Mouse (Mus musculus) large intestine, adult 2 months (tissue): ENCODE measurements around the gene Ccser1. TPM values are rescaled to one million over a fixed set of nuclear protein-coding genes. Genes with fewer than 3 reads are reported as not detected.
"Not testable (repeated sequence)": the region's sequence is repeated elsewhere in the genome, so short reads cannot be mapped to it uniquely, and the experiment has no call there.

ENCODE experiments used
- DNase-seq: peaks from one replicate; pipeline ENCODE4 v3.0.0-alpha.2; 2012; ENCODE audit warnings: low read depth, low spot score
- WGBS: fragments of 180-500 bp; shearing (Covaris S2); methylation state at CpG from one replicate; pipeline ENCODE4 v1.1.7; 2018; 5-methylcytosine and 5-hydroxymethylcytosine counted together
- polyA plus RNA-seq: library from polyadenylated mRNA; depleted of rRNA; stranded (reverse); fragments of >200 nt; gene quantifications from 2 replicates; pipeline ENCODE4 v1.2.3, GENCODE M21; 2012

The Ccser1 gene
- polyA plus RNA-seq, 1 experiment: 6.5 TPM

DNA sequence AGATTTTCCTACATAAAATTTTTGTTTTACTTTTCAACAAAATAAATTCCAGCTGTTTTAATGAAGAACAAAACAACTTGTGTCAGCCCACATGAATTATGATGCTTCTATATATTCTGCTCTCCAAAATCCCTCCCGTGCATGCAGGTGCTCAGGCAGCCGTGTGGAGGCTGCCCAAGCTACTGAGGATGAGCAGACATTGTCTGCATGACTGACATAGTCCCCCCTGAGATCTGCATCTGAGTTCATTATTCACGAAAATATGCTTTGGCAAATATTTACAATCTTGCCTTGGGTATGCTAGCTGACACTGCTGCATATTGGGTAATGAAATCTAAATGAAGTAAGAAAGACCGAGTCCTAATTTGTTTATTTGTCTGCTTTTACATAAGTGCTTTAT is 718.1 kb downstream of the Ccser1 start:
- 59% methylated on average over 4 of the region's 4 CpGs for WGBS
- DNase-seq: no peak

DNA sequence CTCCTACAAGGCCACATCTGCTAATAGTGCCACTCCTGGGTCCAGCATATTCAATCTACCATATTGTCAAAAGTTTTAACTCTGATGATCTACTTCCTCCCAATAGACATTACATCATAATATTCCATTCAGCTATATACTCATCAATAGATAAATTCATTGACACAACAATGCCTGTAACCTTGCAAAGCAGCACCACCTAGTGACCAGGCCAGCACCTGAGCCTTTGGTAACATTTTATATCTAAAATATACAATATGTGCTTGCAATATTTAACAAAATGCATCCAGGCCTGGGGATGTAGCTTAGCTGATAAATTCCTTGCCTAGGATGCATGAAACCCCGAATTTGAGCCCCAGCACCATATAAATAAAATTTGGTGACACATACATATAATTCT is 722.6 kb downstream of the Ccser1 start:
- DNase-seq: no peak
- 7% methylated on average over 1 of the region's 1 CpGs for WGBS

DNA sequence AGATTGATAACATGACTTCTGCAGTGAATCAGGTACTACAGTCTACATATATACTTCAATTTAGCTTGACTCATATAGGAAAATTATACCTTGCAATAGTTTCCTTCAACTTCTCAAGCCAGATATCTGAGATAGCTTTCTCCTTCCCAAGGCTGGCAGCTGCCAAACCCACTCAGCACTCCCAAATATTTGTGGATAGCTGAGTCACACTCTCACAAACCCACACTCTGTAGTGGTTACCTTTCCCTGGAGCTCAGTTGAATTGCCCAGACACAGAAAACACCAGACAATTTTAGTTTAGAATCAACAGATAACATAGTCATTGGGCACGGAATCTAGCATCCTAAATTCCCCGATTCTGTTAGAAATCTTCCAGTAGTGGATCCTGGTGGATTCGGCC is 732.8 kb downstream of the Ccser1 start:
- no peak for DNase-seq
- 90% methylated on average over 3 of the region's 3 CpGs for WGBS

DNA sequence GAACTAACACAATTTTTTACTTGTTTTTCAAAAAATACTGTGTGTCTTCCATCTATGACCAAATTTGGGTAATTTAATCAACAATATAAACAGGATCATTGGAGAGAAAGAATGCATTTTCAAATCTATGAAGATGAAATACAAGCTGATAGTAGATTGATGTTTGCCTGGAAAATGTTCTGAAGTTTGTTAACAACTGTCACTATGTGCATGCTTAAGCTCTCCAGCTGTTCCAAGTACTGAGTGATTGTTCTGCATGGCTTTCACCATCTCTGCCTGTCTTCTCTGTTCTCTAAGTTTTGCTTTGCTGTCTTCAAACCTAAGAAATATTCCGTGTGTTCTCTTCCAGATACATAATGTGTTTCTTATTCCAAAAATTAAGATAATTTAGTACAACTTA is 751.5 kb downstream of the Ccser1 start:
- DNase-seq: no peak
- WGBS: 67% methylated on average over 1 of the region's 1 CpGs

DNA sequence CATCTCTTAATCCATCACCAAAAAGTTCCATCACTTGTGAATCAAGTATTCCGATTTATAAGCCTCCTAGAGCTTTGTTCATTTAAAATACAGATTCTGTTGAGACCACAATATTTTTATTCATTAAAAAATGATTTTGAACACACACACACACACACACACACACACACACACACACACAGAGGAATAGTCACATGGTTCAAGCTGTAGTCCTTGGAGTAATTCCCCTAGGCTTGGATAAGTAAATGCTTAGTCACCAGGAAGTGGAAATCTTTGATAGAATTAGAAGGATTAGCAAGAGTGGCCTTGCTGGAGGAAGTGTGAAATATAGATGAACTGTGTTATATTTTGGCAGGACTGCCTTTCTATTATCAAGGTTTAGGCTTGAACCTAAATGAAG is 756.5 kb downstream of the Ccser1 start:
- DNase-seq: no peak
- WGBS: 89% methylated on average over 1 of the region's 1 CpGs

DNA sequence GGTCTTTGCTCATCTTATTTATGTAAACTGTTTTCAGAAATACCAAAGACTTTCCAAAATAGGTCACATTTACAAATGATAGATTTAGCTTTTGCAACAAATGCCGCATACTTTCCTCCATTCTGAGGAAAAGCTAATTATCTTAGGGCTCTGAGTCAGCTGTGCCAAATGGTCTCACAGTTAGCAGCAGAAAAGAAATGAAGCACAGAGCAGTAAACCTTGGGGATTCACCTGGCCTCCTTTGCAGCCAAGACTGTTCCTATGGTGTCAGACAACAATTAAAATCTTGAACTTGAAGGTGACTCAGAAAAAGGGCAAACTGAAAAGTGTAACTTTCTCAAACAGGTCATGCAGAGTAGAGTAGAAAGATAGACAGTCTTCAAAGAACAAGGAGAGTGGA is 759.1 kb downstream of the Ccser1 start:
- WGBS: 84% methylated on average over 1 of the region's 1 CpGs
- DNase-seq: no peak

DNA sequence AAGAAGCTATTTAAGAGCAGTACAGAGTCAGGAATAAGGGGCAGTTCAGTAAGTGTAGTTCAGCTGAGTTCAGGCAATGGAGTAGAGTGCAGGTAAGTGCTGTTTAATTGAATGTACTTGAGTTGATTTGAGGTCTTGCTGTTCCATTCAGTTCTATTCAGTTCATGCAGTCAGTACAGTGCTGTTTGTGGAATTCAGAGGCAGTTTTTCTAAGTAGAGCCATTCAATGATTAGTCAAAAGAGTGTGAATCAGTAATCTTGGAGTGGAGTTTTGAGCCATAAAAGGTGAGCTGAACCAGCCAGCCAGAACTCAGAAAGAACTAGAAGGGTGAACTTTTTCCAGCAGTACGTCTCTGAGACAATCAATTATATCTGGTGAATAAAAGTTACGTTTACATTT is 773.6 kb downstream of the Ccser1 start:
- DNase-seq: no peak

DNA sequence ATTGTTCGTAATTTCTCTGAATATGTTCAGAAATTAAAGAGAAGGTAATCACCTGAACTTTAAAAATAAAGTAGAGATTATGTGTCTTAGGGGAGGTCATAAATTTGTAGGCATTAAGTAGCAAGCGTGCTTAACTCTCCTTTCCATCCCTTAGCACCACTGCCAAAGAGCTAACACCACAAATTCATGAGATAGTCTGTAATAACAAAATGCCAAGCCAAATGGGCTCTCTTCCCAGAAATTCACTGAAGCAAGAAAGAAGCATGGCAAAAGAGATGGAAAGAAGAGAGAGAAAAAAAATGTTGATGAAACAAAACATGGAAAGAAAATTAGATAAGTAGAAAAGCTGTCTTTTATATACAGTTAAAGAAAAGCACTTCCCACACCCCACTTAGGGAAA is 796.8 kb downstream of the Ccser1 start:
- 62% methylated on average over 2 of the region's 2 CpGs for WGBS
- DNase-seq: no peak

More for the DNA sequence above, 773.6 kb downstream of the Ccser1 start:
- 76% methylated on average over 2 of the region's 2 CpGs for WGBS

DNA sequence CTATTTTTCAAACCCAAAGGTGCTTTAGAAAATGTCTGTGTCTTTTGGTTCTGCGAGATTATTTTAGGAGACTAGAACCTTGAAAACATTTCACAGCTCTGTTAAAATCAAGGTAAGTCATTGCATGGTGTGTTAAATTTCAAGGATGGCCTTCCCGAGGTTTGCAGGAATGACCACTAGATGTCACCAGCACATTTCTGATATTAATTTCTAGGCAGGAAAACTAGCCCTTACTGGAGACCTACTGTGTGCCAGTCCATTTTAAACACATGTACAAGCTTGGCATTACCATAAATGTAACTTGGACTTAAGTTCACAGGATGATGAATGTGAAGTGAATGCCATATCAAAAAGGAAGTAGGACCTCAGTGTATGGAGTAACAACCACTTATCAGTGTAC is 798.3 kb downstream of the Ccser1 start:
- DNase-seq: no peak
- whole genome bisulfite sequencing: 26% methylated on average over 2 of the region's 2 CpGs

DNA sequence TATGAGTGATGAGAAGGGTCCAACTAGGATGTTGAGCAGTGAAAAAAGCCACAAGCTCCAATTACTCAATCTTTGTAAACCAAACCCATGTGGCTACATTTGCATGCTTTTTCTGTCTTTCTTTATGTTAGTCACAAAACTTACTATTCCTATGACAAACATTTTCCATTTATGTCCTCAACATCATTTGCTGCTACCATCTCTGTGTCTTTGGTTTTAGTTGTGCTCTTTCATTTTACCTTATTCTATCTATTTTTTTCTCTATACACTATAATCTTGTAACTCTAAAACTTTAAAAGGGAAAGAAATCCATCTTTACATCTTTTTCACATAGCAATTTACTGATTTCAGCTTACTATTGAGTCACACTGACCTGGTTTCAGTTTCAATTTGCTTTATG is 834.2 kb downstream of the Ccser1 start:
- DNase-seq: no peak

DNA sequence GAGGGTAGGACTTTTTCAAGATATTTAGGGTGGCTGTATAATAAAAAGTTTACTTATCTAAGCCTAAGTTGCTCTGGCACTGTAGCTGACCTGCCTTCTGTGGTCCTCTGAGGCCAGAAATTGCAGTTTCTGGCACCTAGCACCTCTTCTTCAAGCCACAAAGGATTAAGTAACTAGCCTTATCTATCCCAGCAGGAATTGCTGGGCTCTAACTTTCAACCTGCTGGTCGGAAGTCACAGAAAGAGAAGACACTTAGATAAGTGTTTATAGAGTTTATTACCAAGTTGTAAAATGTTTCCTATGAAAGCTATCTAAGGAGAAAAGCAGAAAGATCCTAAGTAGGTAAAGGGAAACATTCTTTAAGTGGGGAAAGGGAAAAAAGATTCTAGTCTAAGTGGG is 864.3 kb downstream of the Ccser1 start:
- 2% methylated on average over 1 of the region's 1 CpGs for WGBS
- DNase-seq: no peak

DNA sequence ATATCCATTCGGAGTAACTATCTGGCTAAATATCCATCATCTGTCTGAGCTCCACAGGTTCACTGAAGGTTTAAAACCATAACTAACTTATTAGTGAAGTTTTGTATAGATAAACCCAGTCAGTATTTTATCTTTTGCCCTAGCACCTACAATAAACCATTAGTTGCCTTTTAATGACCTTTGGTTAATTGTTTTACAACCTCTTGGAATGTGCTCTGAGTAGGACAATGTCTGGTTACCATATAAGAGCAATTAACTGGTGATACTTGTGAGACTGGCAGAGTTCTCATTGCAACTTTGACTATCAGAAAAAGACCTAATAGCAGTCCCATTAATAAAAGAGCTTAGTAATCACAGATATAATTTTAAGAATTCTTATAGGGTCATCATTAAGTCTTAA is 864.9 kb downstream of the Ccser1 start:
- 20% methylated on average over 1 of the region's 1 CpGs for WGBS
- not testable (repeated sequence) for DNase-seq

DNA sequence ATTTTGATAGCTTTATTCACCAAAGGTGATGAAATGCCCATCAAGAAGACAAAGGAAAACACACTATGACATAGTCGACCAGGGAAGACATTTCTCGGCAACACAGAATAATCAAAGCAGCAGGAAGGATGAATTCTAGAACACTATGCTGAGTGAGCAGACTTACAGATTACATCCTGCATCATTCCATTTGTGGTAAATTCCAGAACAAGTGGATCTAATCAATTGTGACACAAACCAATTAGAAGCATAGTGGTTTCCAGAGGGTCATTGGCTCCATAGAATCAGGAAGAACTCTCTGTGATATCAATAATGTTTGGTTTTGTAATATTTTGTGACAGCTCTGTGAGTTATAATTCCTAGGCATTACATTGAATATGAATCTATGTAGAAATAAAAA is 875.2 kb downstream of the Ccser1 start:
- 74% methylated on average over 2 of the region's 2 CpGs for WGBS
- no peak for DNase-seq

DNA sequence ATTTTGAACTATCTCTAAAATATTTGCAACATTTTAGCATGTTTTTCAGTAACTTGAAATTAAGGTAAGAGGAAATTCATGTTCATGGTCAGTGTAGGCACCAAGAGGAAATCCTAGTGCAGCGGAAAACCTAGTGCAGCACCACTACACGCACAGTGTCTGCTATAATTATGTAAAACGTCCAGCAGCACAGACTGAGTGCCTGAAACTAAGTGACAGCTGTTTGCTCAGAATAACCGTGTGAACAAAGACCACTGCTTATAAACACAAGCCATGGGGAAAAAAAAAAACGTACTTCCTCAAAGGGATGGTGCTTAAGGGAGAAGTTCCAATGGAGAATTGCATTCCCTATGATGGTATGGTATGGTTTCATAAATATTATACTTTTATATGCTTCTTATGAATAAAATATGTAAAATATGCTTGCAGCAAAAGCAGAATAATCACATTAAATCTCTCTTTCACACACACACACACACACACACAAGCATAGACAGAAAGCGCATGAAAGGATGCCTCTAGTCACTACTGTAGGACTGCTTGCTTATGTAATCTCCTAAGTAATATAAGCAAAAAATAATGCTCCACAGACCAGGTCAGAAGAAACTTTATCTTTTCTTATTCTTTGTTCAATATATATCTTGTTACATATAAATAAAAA is 886.4 kb downstream of the Ccser1 start:
- 59% methylated on average over 6 of the region's 6 CpGs for WGBS
- DNase-seq: no peak

DNA sequence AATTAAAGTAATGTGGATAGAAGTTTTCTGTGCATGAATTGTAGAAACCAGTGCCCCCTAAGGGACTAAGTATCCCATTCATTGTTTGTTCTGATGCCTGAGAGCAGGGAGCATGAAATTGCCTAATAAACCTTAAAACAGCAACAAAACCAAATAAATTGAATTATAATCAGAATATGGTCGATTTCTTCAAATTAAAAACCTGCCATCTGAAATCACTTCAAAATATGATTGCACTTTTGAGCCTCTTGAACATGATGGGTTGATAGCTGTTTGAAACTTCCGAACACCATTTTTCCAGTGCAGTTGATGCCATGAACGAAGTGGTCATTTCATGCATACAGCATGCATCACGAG is 886.9 kb downstream of the Ccser1 start:
- 77% methylated on average over 4 of the region's 4 CpGs for WGBS
- no peak for DNase-seq

DNA sequence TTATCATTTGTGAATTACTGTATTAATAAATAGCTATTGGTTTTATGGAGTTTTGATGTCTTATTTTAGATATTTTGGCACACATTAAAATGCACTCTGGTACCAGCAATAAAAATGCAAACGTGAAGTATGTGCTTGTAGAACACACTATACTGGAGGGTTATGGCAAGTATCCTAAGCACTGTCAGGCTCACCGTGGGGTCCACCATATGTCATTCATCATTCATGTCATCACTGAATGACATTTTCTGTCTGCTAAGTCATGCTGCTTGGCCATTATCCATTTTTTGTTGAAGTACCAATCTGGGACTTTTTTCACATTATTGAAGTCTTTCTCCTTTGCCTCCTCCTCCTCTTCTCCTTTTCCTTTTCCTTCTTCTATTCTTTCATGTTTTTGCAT is 925.3 kb downstream of the Ccser1 start:
- WGBS: 58% methylated on average over 2 of the region's 2 CpGs
- DNase-seq: no peak

DNA sequence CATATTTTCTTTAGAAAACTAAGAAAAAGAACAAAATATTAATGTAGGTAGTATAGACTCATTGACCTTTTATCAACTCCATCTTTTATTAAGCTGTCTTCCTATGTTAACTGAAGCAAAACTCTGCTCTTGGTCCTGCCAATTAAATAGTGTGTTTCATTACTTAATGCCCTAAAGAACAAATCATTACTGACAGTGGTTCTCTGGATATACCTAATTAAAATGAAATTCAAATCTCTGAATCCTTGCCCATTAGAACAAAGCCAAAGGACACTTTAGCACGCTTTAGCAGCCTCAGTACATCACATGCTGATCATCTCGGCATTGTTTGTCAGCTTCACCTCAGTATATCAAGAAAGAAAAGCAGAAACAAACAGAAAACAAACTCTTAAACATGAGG is 952.4 kb downstream of the Ccser1 start:
- 71% methylated on average over 2 of the region's 2 CpGs for WGBS
- no peak for DNase-seq

DNA sequence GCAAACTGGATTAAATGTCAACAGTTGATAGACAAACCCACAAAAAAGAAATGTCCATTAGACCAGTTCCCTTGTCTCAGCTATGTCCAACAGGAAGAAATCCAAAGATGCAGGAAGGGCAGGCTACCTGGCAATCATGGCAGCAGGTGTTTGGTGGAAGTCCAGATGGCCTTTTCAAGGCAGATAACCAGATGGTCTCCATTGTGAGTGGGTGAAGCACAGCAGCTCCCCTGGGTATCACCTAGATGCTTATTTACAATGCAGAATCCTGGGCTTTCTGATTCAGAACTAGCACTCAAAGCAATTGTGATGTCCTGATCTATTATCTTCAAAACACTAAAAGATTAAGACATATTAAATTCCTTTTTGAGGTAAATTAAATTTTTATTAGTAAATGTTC is 980.2 kb downstream of the Ccser1 start:
- no peak for DNase-seq

DNA sequence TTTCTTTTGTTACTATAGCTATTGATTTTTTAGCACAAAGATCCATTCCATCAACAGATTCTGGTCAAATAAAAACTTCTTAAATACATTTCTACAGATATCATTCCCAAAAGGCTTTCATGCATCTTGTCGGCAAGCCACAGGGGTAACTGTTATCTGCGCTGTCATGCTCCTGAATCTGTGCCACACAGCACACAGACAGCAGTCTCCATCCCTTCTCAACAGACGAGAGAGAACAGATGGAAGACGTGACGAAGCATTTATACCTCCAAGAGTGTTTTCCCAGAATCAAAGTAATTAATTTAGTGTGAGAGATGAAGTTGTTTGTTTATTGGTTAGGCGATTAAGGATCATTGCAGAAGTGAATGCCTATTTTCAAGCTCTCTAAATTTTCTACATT is 982.5 kb downstream of the Ccser1 start:
- 67% methylated on average over 6 of the region's 6 CpGs for WGBS
- no peak for DNase-seq

DNA sequence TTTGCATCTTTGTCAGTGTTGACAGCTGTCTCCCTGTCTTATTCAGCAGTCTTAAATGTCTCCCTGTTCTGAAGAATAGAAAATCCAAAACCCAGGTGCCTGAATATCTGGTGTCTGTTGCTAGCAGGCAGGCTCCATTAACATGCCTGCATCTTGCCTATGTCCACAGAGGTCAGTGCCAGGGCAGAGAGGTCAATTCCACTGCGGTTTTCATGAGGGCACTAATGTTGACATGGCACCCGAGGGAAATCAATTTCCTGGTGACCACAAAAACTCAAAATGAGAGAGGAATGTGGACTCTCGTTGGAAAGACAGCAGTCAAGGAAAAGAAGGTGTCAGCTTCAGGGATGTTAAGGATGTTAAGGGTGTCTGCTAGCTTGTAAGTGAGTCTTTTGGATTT is 983.7 kb downstream of the Ccser1 start:
- WGBS: 12% methylated on average over 3 of the region's 3 CpGs
- DNase-seq: no peak

DNA sequence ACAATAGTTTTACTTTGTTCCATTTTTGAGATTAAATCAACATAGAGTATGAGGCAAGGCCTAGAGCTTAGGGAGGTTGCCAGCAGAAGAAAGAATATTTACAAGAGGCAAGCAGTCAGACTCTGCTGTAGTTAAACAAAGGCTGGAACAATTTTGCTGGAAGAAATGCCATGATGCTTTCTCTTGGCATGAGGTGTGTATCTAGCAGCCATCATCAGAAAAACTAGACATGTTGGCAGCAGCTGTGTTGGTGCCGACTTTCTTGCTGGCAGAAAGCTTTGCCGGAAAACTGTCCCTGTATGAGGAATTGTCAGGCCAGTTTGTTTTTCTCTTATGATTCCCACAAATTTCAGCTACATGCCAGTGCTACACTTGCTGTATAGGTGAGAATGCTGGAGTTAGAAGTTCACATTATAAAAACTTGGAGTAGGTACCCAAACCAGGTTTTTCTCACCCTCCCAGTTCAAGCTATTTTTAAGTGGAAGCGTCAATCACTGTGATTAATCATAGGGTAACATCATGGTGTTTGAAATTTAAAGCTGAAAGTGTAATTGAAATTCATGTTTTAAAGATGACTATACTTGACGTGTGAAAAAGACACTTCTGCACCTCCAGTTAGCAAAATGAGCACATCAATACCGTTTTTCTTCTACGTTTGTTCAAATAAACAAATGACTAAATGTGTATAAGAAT is 1016.5 kb downstream of the Ccser1 start:
- no peak for DNase-seq
- 82% methylated on average over 6 of the region's 6 CpGs for WGBS

DNA sequence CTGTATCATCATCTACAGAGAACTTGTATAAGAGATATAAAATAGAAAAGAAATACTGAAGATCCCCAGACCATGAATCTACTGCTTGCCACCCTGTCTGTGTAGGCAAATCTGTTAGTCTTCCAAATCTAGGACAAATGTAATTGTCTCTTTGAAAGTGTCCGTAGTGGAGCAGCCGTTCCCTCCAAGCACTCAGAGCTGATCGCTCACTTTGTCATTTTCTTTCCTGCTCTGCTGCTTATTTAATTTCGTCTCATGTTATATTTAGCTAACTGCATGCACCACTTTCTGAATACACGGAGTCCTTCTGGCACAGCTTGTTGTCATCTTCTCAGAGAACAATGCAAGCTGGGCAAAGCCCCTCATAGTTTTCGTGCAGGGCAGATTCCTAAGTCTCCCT is 1018.6 kb downstream of the Ccser1 start:
- no peak for DNase-seq
- 72% methylated on average over 6 of the region's 6 CpGs for WGBS
